Mouse (Mus musculus) cerebellum, adult 2 months (tissue): ENCODE measurements around the gene Tmem211.

Source experiments
- CTCF ChIP-seq: fragments of 200-500 bp; IDR thresholded peaks from 2 replicates; pipeline ENCODE4 v1.5.1; 2011; ENCODE audit warnings: low read depth, mild to moderate bottlenecking, control low read depth, low read length, moderate library complexity, borderline replicate concordance; ENCODE audit not compliant: insufficient read depth
- POLR2A ChIP-seq: fragments of 200-500 bp; IDR thresholded peaks from 2 replicates; pipeline ENCODE4 v1.6.1; 2011; ENCODE audit warnings: low read length, control low read depth, borderline replicate concordance; ENCODE audit not compliant: insufficient read depth

DNA sequence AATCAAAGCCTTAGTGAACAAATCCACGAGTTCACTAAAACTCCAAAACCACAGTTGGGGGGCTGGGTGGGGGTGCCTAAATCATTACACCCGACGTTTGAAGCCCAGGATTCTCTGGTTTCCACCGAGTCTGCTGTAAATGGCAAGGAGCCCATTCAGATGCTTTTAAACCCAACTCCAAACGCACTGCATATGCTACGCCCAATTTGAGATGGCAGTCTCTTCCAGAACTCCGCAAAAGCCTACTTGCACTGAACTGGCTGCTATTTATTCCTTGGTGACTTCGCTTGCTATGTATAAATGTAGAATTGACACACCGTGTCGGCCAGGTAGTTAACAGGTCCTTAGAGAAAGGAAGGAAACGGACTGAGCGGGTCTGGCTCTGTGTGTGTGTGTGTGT lies 31.3 kb upstream of the Tmem211 start:
- TF ChIP-seq CTCF (no peak), POLR2A (no peak)
